Mouse (Mus musculus) urinary bladder, postnatal 10 days (tissue): Measurements from ENCODE around the gene Ky.

Experiments used
- DNase-seq: peaks from one replicate; pipeline ENCODE4 v3.0.0; 2022; ENCODE audit warnings: low spot score

Ky gene

DNA sequence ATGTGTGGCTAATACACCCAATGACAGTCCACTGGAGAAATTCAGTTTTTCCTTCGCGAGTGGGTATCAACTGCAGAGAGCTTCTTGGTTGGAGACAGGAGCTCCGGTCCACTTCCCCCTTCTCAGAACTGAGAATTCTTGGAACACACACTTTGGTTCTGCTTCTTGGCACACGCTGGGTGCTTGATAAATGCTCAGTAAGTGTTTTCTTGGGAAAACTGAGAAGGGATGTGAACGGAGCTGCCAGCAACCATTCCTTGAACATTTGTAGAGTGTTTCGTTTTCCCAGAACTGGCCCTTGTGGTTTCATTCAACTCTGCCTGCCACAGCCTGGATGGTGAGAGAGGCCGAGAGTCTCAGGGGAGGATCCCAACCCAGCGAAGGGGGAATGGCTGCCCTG lies 43.7 kb downstream of the Ky start:
- DNase-seq, result no peak

DNA sequence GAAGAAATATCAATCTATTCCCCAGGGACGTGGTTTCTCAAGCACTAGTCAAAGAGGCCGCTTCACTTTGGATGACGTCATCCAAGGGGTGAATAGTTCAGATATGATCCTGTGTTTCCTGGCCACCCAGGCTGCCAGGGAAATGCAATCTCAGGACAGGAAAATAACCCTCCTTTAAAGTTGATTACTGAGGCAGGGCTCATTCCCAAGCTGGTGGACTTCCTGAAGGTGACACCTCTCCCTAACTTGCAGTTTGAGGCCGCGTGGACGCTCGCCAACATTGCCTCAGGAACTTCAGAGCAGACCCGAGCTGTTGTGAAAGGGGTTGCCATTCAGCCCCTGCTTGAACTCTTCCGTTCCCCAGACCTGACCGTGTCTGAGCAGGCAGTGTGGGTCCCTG lies 46.2 kb downstream of the Ky start:
- DNase-seq, result no peak

DNA sequence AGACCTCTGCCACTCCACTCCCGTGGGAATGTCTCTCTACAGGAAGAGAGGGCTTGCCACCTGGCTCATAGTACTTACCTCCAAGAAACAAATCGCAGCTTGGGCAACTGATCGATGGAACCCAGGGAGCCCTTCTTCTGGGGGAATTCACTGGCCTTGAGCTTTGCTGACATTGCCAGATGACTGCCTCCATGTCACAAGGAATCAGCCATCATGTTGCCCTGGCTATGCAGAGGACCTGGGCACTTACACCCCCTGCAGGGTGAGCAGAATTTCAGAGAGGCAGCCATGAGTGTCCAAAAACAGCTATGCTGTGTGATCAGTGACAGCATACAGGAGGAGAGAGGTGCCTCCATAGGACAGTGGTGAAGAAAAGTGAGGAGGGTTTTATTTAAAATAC lies 48.2 kb downstream of the Ky start:
- no peak for DNase-seq

DNA sequence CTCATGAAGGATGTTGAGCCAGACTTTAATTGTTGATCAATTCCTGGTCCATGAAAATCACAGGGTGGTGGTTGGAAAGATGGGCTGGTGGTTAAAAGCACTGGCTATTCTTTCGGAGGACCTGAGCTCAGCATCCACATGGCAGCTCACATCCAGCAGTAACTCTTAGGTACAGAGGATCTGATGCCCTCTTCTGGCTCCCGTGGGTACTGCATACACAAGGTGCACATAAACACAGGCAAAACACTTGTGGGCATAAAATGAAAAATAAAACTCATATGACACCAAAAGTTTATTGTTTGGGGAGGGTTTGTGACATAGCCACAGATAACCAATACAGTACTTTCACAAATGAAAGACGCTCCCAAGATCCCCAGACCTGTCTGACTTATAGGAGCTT lies 52.9 kb downstream of the Ky start:
- no peak for DNase-seq

DNA sequence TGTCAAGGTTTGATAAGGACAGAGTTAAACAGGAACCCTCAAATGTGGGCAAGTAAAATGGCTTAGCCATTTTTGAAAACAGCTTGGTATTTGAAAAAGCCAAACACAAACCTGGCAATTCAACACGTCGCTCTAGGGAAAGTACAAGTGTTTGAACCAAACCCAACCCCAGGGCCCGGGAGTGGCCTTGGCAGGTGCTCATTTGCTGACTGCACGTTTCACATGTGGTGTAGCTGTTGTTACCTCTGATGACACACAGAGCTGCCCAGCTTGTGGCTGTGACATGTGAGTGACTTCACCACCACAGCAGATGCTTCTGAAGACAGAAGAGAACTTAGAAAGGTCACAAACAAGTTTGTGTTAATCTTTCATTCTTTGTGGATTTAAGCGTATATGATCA lies 67.3 kb downstream of the Ky start:
- no peak for DNase-seq

DNA sequence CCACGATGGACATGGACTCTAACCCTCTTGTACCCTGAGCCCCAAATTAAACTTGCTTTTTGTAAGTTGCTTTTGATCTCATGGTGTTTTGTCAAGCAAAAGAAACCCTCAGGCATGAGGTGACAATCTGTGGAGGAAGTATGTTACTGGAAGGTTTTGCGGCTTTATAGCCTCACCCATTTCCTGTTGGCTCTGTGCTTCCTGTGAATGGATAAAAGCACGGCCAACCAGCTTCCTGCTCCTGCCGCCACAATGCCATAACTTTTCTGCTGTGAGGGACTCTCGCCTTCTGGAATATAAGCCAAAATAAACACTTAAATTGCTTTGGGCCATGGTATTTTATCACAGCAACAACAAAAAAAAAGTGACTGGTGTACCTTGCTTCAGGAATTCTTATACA lies 71.9 kb downstream of the Ky start:
- no peak for DNase-seq

DNA sequence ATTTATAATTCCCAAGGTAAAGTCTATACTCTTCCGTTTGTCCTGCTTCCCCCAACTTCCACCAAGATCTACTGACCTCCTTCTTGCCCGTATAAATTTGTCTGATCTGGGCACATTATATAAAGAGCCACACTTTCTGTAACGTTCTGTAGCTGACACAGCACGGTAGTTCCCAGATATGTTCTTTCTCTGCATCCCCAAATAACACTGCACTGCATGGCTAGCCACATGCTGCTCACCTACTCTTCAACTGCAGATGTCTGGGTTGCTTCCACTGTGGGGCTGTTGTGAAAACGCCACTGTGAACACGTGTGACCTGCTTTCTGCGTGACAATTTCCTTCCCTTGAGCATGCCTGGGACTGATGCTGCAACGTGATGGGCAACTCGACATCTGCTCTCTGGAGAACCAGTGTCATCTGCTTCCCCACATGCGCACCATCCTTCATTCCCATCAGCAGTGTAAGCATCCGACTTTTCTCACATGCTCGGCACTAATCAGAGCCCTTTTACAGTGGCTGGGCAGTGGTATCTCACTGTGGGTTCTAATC lies 76.4 kb downstream of the Ky start:
- no peak for DNase-seq

DNA sequence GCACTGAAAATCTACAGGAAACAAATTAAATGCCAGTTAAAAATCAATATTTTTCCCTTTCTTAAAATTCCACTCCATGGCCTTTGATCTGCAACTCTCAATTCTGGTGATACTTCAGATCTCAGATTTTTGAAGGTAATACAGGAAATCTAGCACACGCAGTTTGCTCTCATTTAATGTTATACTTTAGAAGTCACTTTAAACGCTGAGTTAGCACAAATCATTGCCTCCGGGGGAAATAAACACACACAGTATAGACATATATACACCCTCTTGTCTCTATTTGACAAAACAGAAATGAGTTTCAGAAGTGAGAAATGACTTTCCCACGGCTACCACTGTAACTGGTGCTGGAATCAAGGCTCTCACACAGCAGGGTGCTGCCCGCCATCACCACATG lies 81.8 kb downstream of the Ky start:
- no peak for DNase-seq

DNA sequence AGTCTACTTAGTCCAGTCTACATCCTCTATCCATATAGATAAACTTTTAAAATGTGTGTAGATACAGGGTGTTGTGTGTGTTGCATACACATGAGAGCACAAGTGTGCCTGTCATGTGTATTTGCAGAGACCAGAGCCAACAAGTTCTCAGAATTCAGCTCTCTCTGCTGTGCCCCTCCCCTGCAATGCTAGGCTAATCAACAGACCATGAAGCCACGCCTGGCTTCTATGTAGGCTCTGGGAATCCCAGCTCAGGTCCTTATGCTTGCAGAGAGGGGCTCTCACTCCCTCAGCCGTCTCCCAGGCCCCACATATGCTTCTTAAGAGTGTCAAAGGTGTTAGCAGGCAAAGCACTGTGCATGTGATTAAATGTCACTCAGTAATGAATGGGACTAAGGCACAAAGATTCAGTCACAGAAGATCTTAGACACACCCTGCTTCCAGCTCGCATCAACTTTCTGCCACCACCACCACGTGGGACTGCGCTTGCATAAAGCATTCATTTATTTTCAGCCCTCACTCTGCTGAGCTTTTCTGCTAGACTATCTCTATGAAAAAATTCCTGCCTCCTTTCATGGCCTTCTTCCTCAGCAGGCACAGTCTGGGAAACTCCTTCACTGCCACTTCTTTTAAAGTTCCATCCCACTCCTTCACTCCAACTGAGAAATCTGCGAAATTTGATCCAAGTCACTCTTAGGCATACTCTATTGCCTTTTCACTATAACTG lies 89.3 kb downstream of the Ky start:
- DNase-seq, result no peak
